ENCODE assay signal across 9 mouse cellular contexts in genomic region chr7:4835631-4836327, GRCm38 (mm10). TPM values are rescaled to one million over a fixed set of nuclear protein-coding genes. Genes with fewer than 3 reads are reported as not detected.
DNase-seq lines count a peak whose midpoint lies in the region; ATAC-seq lines count a peak whose summit lies in the region.
"Had no signal": no experiment of that assay in that cellular context is flagged by ENCODE, and none has a peak within 500 bp of the region (broad histone marks: within the 10 kb centered on the region; RNA-seq: fewer than 3 reads in every experiment).

No protein-coding gene starts in this region.

- H3K9ac ChIP-seq in heart, embryonic 15.5 days: 0 out of 2 replicates have a peak overlapping the region, but pooled peaks have one; percentile 38
- peak overlapping the region; percentile 89 for H3K9ac ChIP-seq in midbrain, embryonic 15.5 days

- DNase-seq in heart, adult 18-20 months: no peak
- no peak for DNase-seq in forebrain, embryonic 10.5 days (ENCODE audit: extremely low spot score, low spot score)
- no peak for DNase-seq in limb, embryonic 10.5 days (ENCODE audit: low spot score)
- no peak for DNase-seq in ovary, postnatal 14 days (ENCODE audit: low spot score)
- DNase-seq in ovary, postnatal 10 days (ENCODE audit: low spot score): no peak

- no peak overlapping the region for H3K27ac ChIP-seq in heart, embryonic 15.5 days
- H3K27ac ChIP-seq in forebrain, embryonic 10.5 days: peak overlapping the region; percentile 86
- H3K27ac ChIP-seq in limb, embryonic 10.5 days: no peak overlapping the region
- H3K27ac ChIP-seq in midbrain, embryonic 15.5 days: peak overlapping the region; percentile 90

- no peaks in the 10 kb centered on the region for H3K9me3 ChIP-seq in heart, embryonic 15.5 days (replicated peaks)
- H3K9me3 ChIP-seq in forebrain, embryonic 10.5 days: no peaks in the 10 kb centered on the region
- no peaks in the 10 kb centered on the region for H3K9me3 ChIP-seq in limb, embryonic 10.5 days (replicated peaks)
- H3K9me3 ChIP-seq in midbrain, embryonic 15.5 days: no peaks in the 10 kb centered on the region

- no peaks in the 10 kb centered on the region for H3K36me3 ChIP-seq in heart, embryonic 15.5 days
- no peaks in the 10 kb centered on the region for H3K36me3 ChIP-seq in forebrain, embryonic 10.5 days (replicated peaks)
- H3K36me3 ChIP-seq in limb, embryonic 10.5 days: no peaks in the 10 kb centered on the region
- no peaks in the 10 kb centered on the region; the same call in 1 of the 2 replicates for H3K36me3 ChIP-seq in midbrain, embryonic 15.5 days (replicated peaks)

- peaks cover 95% of the 10 kb centered on the region for H3K27me3 ChIP-seq in heart, embryonic 15.5 days
- H3K27me3 ChIP-seq in forebrain, embryonic 10.5 days (ENCODE audit: poor library complexity, severe bottlenecking): peaks cover 85% of the 10 kb centered on the region
- H3K27me3 ChIP-seq in limb, embryonic 10.5 days (ENCODE audit: low read depth, poor library complexity, severe bottlenecking): peaks cover 94% of the 10 kb centered on the region
- no peaks in the 10 kb centered on the region for H3K27me3 ChIP-seq in midbrain, embryonic 15.5 days (replicated peaks)

- ATAC-seq in heart, embryonic 15.5 days (replicated peaks; ENCODE audit: insufficient number of reproducible peaks, insufficient read depth, low FRiP score, low read depth): peak; percentile 54; the same call in 1 of the 2 replicates
- ATAC-seq in midbrain, embryonic 15.5 days (replicated peaks): peak; percentile 31
- ATAC-seq in megakaryocyte-erythroid progenitor cell, adult 5-6 weeks (replicated peaks; ENCODE audit: low FRiP score, low TSS enrichment, poor library complexity, severe bottlenecking): no peak

- peak overlapping the region; percentile 55 for H3K4me3 ChIP-seq in heart, embryonic 15.5 days
- peak overlapping the region; percentile 65 for H3K4me3 ChIP-seq in forebrain, embryonic 10.5 days
- H3K4me3 ChIP-seq in limb, embryonic 10.5 days: peak overlapping the region; percentile 59
- peak overlapping the region; percentile 61 for H3K4me3 ChIP-seq in midbrain, embryonic 15.5 days

- peak overlapping the region; percentile 88 for H3K4me2 ChIP-seq in heart, embryonic 15.5 days
- peak overlapping the region; percentile 59 for H3K4me2 ChIP-seq in midbrain, embryonic 15.5 days

- 4% methylated on average over 34 of the region's 34 CpGs for WGBS in heart, embryonic 15.5 days
- WGBS in forebrain, embryonic 10.5 days: 5% methylated on average over 34 of the region's 34 CpGs
- 6% methylated on average over 34 of the region's 34 CpGs for WGBS in limb, embryonic 10.5 days
- 6% methylated on average over 34 of the region's 34 CpGs for WGBS in midbrain, embryonic 15.5 days

- peaks cover 9% of the 10 kb centered on the region for H3K4me1 ChIP-seq in heart, embryonic 15.5 days (replicated peaks)
- H3K4me1 ChIP-seq in forebrain, embryonic 10.5 days: peaks cover 25% of the 10 kb centered on the region
- H3K4me1 ChIP-seq in limb, embryonic 10.5 days: peaks cover 18% of the 10 kb centered on the region
- peaks cover 13% of the 10 kb centered on the region for H3K4me1 ChIP-seq in midbrain, embryonic 15.5 days

RNA-seq across cellular contexts. Expression of gene Shisa7, which starts 8.7 kb away (rescaled TPM):
- polyA plus RNA-seq in heart, embryonic 15.5 days (2015; fragmentation: Nextera tagmentation; extraction: Ambion mirVana): 0.05 and 0.14 TPM in 2 replicates
- total RNA-seq in heart, adult 18-20 months (2021): not detected
- 0.47 and 0.79 TPM in 2 replicates for polyA plus RNA-seq in forebrain, embryonic 10.5 days (2016; fragmentation: Nextera tagmentation; extraction: Ambion mirVana)
- 0.16 and 0.18 TPM in 2 replicates for polyA plus RNA-seq in limb, embryonic 10.5 days (2016; fragmentation: Nextera tagmentation; extraction: Ambion mirVana)
- polyA plus RNA-seq in midbrain, embryonic 15.5 days (2015; fragmentation: Nextera tagmentation; extraction: Ambion mirVana): 15.3 and 16.6 TPM in 2 replicates
- 0.31 TPM in 1 of 2 replicates, not detected in the other for total RNA-seq in megakaryocyte-erythroid progenitor cell, adult 5-6 weeks (2014; fragmentation: Nextera tagmentation)
- total RNA-seq in megakaryocyte-erythroid progenitor cell, adult 5-6 weeks (2017): not detected in 2 replicates
- total RNA-seq: MEL had no signal

RNA-seq across cellular contexts. Expression of gene Ube2s, which starts 23.4 kb away (rescaled TPM):
- 283 and 347 TPM in 2 replicates for polyA plus RNA-seq in heart, embryonic 15.5 days (2015; fragmentation: Nextera tagmentation; extraction: Ambion mirVana)
- total RNA-seq in heart, adult 18-20 months (2021): 100 to 1,000 TPM in 1 of 2 experiments, 10 to 100 TPM in 1; 93.4 to 105 TPM
- polyA plus RNA-seq in forebrain, embryonic 10.5 days (2016; fragmentation: Nextera tagmentation; extraction: Ambion mirVana): 399 and 408 TPM in 2 replicates
- 500 and 550 TPM in 2 replicates for polyA plus RNA-seq in limb, embryonic 10.5 days (2016; fragmentation: Nextera tagmentation; extraction: Ambion mirVana)
- polyA plus RNA-seq in midbrain, embryonic 15.5 days (2015; fragmentation: Nextera tagmentation; extraction: Ambion mirVana): 265 and 288 TPM in 2 replicates
- total RNA-seq in megakaryocyte-erythroid progenitor cell, adult 5-6 weeks (2014; fragmentation: Nextera tagmentation): 291 and 381 TPM in 2 replicates
- 146 and 204 TPM in 2 replicates for total RNA-seq in megakaryocyte-erythroid progenitor cell, adult 5-6 weeks (2017)

RNA-seq across cellular contexts. Expression of gene Isoc2b, which starts 34.3 kb away (rescaled TPM):
- 3.0 and 4.8 TPM in 2 replicates for polyA plus RNA-seq in heart, embryonic 15.5 days (2015; fragmentation: Nextera tagmentation; extraction: Ambion mirVana)
- 1 to 10 TPM; 3.5 to 6.3 TPM for total RNA-seq in heart, adult 18-20 months (2021)
- 2.6 and 2.9 TPM in 2 replicates for polyA plus RNA-seq in forebrain, embryonic 10.5 days (2016; fragmentation: Nextera tagmentation; extraction: Ambion mirVana)
- 2.6 and 3.1 TPM in 2 replicates for polyA plus RNA-seq in limb, embryonic 10.5 days (2016; fragmentation: Nextera tagmentation; extraction: Ambion mirVana)
- 3.1 and 4.6 TPM in 2 replicates for polyA plus RNA-seq in midbrain, embryonic 15.5 days (2015; fragmentation: Nextera tagmentation; extraction: Ambion mirVana)
- 1.8 and 12.5 TPM in 2 replicates for total RNA-seq in megakaryocyte-erythroid progenitor cell, adult 5-6 weeks (2014; fragmentation: Nextera tagmentation)
- 13.3 and 86.2 TPM in 2 replicates for total RNA-seq in megakaryocyte-erythroid progenitor cell, adult 5-6 weeks (2017)

RNA-seq across cellular contexts. Expression of gene Isoc2a, which starts 41.2 kb away (rescaled TPM):
- polyA plus RNA-seq in heart, embryonic 15.5 days (2015; fragmentation: Nextera tagmentation; extraction: Ambion mirVana): 1.3 and 1.6 TPM in 2 replicates
- total RNA-seq in heart, adult 18-20 months (2021): 10 to 100 TPM; 55.3 to 57.3 TPM
- polyA plus RNA-seq in forebrain, embryonic 10.5 days (2016; fragmentation: Nextera tagmentation; extraction: Ambion mirVana): 0.73 and 1.0 TPM in 2 replicates
- polyA plus RNA-seq in limb, embryonic 10.5 days (2016; fragmentation: Nextera tagmentation; extraction: Ambion mirVana): 0.46 and 0.64 TPM in 2 replicates
- 0.54 and 0.57 TPM in 2 replicates for polyA plus RNA-seq in midbrain, embryonic 15.5 days (2015; fragmentation: Nextera tagmentation; extraction: Ambion mirVana)
- total RNA-seq in megakaryocyte-erythroid progenitor cell, adult 5-6 weeks (2014; fragmentation: Nextera tagmentation): 7.9 and 9.6 TPM in 2 replicates
- total RNA-seq in megakaryocyte-erythroid progenitor cell, adult 5-6 weeks (2017): 7.4 and 13.2 TPM in 2 replicates

RNA-seq across cellular contexts. Expression of gene Rpl28, which starts 43.1 kb away (rescaled TPM):
- polyA plus RNA-seq in heart, embryonic 15.5 days (2015; fragmentation: Nextera tagmentation; extraction: Ambion mirVana): 197 and 209 TPM in 2 replicates
- 100 to 1,000 TPM; 468 to 578 TPM for total RNA-seq in heart, adult 18-20 months (2021)
- polyA plus RNA-seq in forebrain, embryonic 10.5 days (2016; fragmentation: Nextera tagmentation; extraction: Ambion mirVana): 374 and 397 TPM in 2 replicates
- 396 and 427 TPM in 2 replicates for polyA plus RNA-seq in limb, embryonic 10.5 days (2016; fragmentation: Nextera tagmentation; extraction: Ambion mirVana)
- 186 and 187 TPM in 2 replicates for polyA plus RNA-seq in midbrain, embryonic 15.5 days (2015; fragmentation: Nextera tagmentation; extraction: Ambion mirVana)
- 3,204 and 3,219 TPM in 2 replicates for total RNA-seq in megakaryocyte-erythroid progenitor cell, adult 5-6 weeks (2014; fragmentation: Nextera tagmentation)
- total RNA-seq in megakaryocyte-erythroid progenitor cell, adult 5-6 weeks (2017): 676 and 1,069 TPM in 2 replicates

Comparison
In these comparisons a context has a peak if more than half of its experiments do, and no peak if none do; other contexts are left out.
1. H3K27ac ChIP-seq: peak in forebrain, embryonic 10.5 days (single experiment) and midbrain, embryonic 15.5 days (single experiment); none in heart, embryonic 15.5 days (single experiment) and limb, embryonic 10.5 days (single experiment).
2. Peak in every context shown above with its lines, with median percentiles within 50 percentile points of each other: H3K4me3 ChIP-seq.